Mouse (Mus musculus) megakaryocyte, embryonic 14.5 days (primary cell): ENCODE results near the gene Olfr459. TPM values are rescaled to one million over a fixed set of nuclear protein-coding genes. Genes with fewer than 3 reads are reported as not detected.

Source experiments
- H3K27me3 ChIP-seq: replicated peaks from 2 replicates; pipeline ENCODE3; 2012; ENCODE audit warnings: inconsistent platforms
- H3K36me3 ChIP-seq: replicated peaks from 2 replicates; pipeline ENCODE3; 2012; ENCODE audit warnings: low read length, inconsistent platforms, mixed read lengths
- H3K4me1 ChIP-seq: 2 replicates; pipeline ENCODE4 v1.6.1; 2012; ENCODE audit warnings: inconsistent platforms
- H3K4me3 ChIP-seq: replicated peaks from 2 replicates; pipeline ENCODE3; 2012; ENCODE audit warnings: moderate library complexity, mild to moderate bottlenecking, inconsistent platforms
- H3K9me3 ChIP-seq: 2 replicates; pipeline ENCODE4 v1.6.1; 2012; ENCODE audit warnings: inconsistent platforms
- FLI1 ChIP-seq: IDR thresholded peaks from 2 replicates; pipeline ENCODE4 v1.6.1; 2012; ENCODE audit warnings: low read length, inconsistent platforms, mixed read lengths
- GATA1 ChIP-seq: IDR thresholded peaks from 3 replicates; pipeline ENCODE4 v1.6.1; 2012; ENCODE audit warnings: mixed read lengths, low read length, inconsistent platforms, borderline replicate concordance
- polyA plus RNA-seq: library from polyadenylated mRNA; stranded (reverse); fragments of >175 nt; gene quantifications from 2 replicates; pipeline ENCODE4 v1.2.3, GENCODE M21; 2012; ENCODE audit warnings: low replicate concordance; ENCODE audit not compliant: insufficient read depth

Olfr459 gene
- polyA plus RNA-seq: not detected in 2 replicates

GRCm38 (mm10) chr6:41775077-41775476, at the start of gene Olfr459:
Gene Olfr459, minus strand, starts transcription at chr6:41775177.
- Histone ChIP-seq H3K9me3 (no peaks in the 10 kb centered on the region), H3K4me3 (no peak within 1 kb of the TSS), H3K36me3 (no peaks in the 10 kb centered on the region), H3K27me3 (no peaks in the 10 kb centered on the region), H3K4me1 (no peaks in the 10 kb centered on the region; the same call in 1 of the 2 replicates)
- TF ChIP-seq FLI1 (no peak), GATA1 (no peak)

DNA sequence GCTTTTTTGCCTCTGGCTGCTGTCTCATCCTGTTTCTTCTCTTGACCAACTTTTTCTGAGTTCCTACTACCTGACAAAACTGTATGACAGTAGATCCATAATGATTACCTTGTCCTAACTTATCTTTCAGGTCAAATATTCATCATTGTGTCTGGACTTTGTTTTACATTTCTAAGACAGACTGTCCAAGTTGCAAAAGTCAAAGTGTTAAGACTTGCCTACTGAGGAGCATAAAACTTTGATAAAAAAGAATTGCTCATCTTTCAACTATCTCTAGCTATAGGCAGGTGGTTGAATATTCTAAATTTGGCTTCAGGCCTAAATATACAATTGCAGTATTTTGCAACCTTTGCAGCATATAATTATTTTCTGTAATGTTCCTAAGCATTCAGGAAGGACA, 49.1 kb upstream of the Olfr459 start:
- H3K4me3 ChIP-seq: no peak overlapping the region
- no peaks in the 10 kb centered on the region for H3K36me3 ChIP-seq
- no peak for TF ChIP-seq FLI1
- TF ChIP-seq GATA1: no peak
- H3K4me1 ChIP-seq: peaks cover 13% of the 10 kb centered on the region
- no peaks in the 10 kb centered on the region for H3K27me3 ChIP-seq
- H3K9me3 ChIP-seq: no peaks in the 10 kb centered on the region

DNA sequence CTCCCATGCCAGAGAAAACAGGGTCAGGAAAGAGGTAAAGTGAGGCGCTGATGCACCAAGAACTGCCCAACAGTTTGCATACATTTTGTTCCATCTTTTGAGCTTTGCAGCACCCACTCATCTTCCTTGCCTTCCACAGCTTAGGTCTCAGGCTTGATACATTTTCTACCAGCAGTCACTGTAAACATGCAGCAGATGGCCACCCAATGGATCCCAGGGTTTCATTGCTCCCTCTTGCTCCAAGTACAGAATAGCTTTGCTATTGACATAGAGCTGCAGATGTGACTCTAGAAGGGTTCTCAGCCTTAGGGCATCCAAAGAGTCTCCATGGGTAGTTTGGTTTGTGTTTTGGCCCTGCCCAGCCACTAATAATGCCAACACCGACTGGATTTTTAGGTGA, 11.7 kb upstream of the Olfr459 start:
- Histone ChIP-seq H3K4me1 (peaks cover 14% of the 10 kb centered on the region; the same call in 1 of the 2 replicates), H3K9me3 (no peaks in the 10 kb centered on the region), H3K36me3 (no peaks in the 10 kb centered on the region), H3K4me3 (no peak overlapping the region), H3K27me3 (no peaks in the 10 kb centered on the region)
- no peak for TF ChIP-seq FLI1

GRCm38 (mm10) chr6:41775721-41776120, 744 bp upstream of the Olfr459 start:
- TF ChIP-seq GATA1: no peak
- TF ChIP-seq FLI1: no peak
- Histone ChIP-seq H3K4me3 (no peak overlapping the region), H3K9me3 (no peaks in the 10 kb centered on the region), H3K36me3 (no peaks in the 10 kb centered on the region), H3K27me3 (no peaks in the 10 kb centered on the region), H3K4me1 (no peaks in the 10 kb centered on the region; the same call in 1 of the 2 replicates)

DNA sequence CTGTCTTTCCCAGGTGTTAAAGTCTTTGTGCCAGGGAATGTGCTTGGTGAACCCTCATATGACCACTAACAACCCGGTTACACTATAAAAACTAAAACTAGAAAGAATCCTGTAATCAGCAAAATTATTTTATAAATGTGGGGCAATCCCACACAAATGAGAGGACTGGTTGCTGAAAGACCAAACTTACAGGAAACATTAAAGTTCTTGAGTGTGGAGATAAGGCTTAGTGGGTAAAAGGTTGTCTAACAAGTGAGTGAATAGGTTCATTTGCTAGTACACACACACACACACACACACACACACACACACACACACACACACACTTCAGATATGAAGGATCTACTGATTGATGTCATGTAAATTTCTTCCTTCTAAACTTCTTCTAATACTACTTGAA, 5.1 kb downstream of the Olfr459 start:
- no peaks in the 10 kb centered on the region for H3K27me3 ChIP-seq
- peaks cover 24% of the 10 kb centered on the region for H3K4me1 ChIP-seq
- no peak overlapping the region for H3K4me3 ChIP-seq
- no peaks in the 10 kb centered on the region for H3K9me3 ChIP-seq
- H3K36me3 ChIP-seq: no peaks in the 10 kb centered on the region
- TF ChIP-seq GATA1 (no peak), FLI1 (no peak)

GRCm38 (mm10) chr6:41764306-41764705, 10.7 kb downstream of the Olfr459 start:
- no peak for TF ChIP-seq GATA1
- TF ChIP-seq FLI1: no peak
- Histone ChIP-seq H3K4me1 (peaks cover 31% of the 10 kb centered on the region), H3K36me3 (no peaks in the 10 kb centered on the region), H3K27me3 (no peaks in the 10 kb centered on the region), H3K9me3 (no peaks in the 10 kb centered on the region), H3K4me3 (no peak overlapping the region)

- H3K36me3 ChIP-seq: no peaks in the 10 kb centered on the region
- TF ChIP-seq FLI1 (no peak), GATA1 (no peak)
- H3K27me3 ChIP-seq: no peaks in the 10 kb centered on the region
- H3K4me3 ChIP-seq: no peak overlapping the region
- H3K9me3 ChIP-seq: no peaks in the 10 kb centered on the region
- peaks cover 30% of the 10 kb centered on the region for H3K4me1 ChIP-seq
These were observed 12.6 kb downstream of the Olfr459 start for GRCm38 (mm10) chr6:41762370-41762757.

DNA sequence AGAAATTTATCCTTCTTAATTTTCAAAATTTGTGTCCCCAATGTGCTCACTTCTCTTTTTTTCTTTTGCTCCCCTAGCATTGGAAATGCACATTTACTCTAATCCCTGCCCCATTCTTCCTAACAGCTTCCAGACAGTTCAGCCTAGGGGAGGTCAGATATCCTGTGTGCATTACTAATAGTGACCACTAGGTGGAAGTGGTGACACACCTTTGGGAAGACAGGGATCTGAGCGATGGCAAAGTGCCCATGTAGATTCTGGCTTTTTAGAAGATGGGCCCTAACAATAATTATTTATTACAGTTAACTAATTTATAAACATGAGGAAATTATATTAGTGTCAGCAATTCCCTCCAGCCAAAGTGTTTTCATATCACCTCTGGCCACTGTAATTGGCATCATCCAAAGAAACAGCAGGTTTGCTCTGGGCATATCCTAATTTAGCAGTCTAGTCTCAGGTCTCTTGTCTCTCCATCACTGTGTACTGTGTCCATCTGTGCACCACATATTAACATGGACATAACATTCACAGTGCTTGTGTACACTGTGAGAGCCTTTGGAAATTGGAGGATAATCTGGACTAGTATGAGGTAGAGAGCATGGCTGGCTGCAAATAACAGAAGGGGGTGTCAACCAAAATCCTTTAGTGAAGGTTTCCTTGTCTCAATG, 13.1 kb downstream of the Olfr459 start:
- no peak for TF ChIP-seq GATA1
- no peak for TF ChIP-seq FLI1

DNA sequence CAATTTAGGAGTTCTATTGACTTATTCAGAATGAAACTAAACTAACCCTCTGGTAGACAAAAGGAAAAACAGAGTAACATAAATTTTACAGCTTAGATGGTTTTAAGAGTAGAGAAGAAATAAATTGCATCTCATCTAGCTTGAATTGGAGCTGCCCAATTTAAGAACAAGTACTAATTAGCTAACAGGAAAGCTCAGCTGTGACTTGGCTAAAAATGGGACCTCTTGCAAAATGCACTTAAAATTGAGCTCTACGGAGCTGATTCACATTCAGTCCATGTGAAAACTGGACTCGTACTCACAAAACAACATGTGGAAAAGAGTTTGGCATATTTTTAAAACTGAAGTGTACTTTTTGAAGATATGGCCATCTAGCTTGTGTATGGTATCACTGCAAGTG, 15.4 kb downstream of the Olfr459 start:
- Histone ChIP-seq H3K9me3 (no peaks in the 10 kb centered on the region), H3K4me1 (peaks cover 28% of the 10 kb centered on the region), H3K27me3 (peaks cover 2% of the 10 kb centered on the region), H3K4me3 (no peak overlapping the region), H3K36me3 (no peaks in the 10 kb centered on the region)
- TF ChIP-seq FLI1 (no peak), GATA1 (no peak)

More for the DNA sequence above, 13.1 kb downstream of the Olfr459 start:
- Histone ChIP-seq H3K4me3 (no peak overlapping the region), H3K4me1 (peaks cover 28% of the 10 kb centered on the region), H3K27me3 (peaks cover 2% of the 10 kb centered on the region), H3K36me3 (no peaks in the 10 kb centered on the region), H3K9me3 (no peaks in the 10 kb centered on the region)

GRCm38 (mm10) chr6:41758421-41758820, 16.6 kb downstream of the Olfr459 start:
- H3K4me1 ChIP-seq: peaks cover 28% of the 10 kb centered on the region
- TF ChIP-seq GATA1 (no peak), FLI1 (no peak)
- no peaks in the 10 kb centered on the region for H3K36me3 ChIP-seq
- H3K9me3 ChIP-seq: no peaks in the 10 kb centered on the region
- no peak overlapping the region for H3K4me3 ChIP-seq
- H3K27me3 ChIP-seq: peaks cover 2% of the 10 kb centered on the region

DNA sequence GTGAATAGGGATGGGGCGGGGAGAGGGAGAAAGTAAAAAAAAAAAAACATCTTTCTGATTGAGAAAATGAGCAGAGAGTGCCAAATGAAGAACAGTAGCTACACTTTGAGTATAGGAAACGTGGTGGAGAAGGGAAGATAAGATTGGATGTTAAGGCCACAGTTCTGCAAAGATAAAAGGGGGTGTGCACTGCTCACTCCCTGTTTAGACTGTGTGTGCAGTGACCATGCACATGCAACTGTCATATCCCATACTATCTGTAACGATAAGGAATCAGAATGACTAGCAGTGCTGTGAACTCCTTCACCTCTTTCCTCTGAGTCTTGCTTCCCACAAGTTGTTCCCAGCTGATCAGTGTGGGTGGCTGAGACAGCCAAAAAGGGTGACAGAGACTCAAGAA, 17.8 kb downstream of the Olfr459 start:
- peaks cover 2% of the 10 kb centered on the region for H3K27me3 ChIP-seq
- no peaks in the 10 kb centered on the region for H3K36me3 ChIP-seq
- peak overlapping the region; percentile 46 for H3K4me3 ChIP-seq
- no peak for TF ChIP-seq FLI1
- no peak for TF ChIP-seq GATA1
- H3K4me1 ChIP-seq: peaks cover 23% of the 10 kb centered on the region
- H3K9me3 ChIP-seq: no peaks in the 10 kb centered on the region
